Mouse (Mus musculus): Measurements from ENCODE around the gene Lsm7.

DNA sequence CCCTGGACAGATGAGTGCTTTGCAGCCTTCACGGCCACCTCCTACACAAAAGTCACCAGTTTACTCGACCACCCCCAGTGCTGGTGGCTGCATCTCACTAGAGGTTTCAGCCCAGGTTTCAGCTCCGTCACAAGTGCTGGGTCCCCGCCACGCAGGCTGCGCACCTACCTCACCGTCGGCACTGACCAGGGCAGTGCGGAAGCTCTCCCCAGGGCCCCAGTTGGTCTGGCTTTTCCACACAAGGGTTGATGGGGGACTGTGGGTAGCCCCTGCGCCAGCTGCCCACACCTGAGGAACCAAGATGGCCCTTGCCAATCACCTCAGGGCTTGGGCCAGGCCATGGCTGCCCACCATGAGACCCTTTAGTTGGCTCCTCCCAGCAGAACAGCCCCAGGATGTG lies 48.3 kb upstream of the Lsm7 start:
- no peak for TF ChIP-seq CTCF (IDR thresholded peaks at IDR 0.05)
- no peak for TF ChIP-seq EP300 (IDR thresholded peaks at IDR 0.05)
